Mouse (Mus musculus) heart, postnatal 0 days (tissue): ENCODE results near the gene Il10rb.

ENCODE experiments used
- CTCF ChIP-seq: IDR thresholded peaks from 2 replicates; pipeline ENCODE4 v1.5.1; 2016; ENCODE audit warnings: antibody characterized with exemption, control low read depth, low read depth
- EP300 ChIP-seq: IDR thresholded peaks from 2 replicates; pipeline ENCODE4 v1.6.1; 2016; ENCODE audit warnings: antibody characterized with exemption, low read depth

DNA sequence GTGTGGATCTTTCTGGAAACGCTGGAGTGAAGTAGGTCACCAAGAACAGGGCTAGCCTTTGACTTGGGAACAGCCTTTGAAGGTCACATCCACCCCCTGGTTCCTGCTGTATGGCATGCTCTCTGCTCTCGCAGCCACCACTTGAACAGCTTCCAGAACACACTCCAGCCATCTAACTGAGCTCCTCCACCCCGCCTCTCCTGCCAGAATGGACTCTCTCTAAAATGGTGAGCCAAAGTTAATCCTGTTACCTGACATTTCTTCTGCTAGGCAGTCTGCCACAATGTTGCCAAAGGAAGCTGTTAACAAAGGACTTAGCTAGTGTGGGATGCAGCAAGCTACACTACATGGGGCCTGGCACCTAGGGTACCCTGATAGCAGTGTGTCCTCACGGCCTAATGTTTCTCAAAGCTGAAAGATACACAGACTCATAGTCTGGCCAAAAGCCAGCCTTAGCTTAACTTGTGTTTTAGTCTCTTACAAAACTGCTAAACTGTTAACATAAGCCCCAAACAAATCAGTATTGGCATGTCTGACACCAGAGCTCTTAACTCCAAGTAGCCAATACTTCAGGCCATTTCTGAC, 11.0 kb upstream of the Il10rb start:
- no peak for TF ChIP-seq CTCF
- no peak for TF ChIP-seq EP300
